Mouse (Mus musculus): ENCODE results near the gene Ttll4. TPM values are rescaled to one million over a fixed set of nuclear protein-coding genes. Genes with fewer than 3 reads are reported as not detected.

Ttll4 gene
- polyA plus RNA-seq, 1 experiment, result 22.1 TPM

DNA sequence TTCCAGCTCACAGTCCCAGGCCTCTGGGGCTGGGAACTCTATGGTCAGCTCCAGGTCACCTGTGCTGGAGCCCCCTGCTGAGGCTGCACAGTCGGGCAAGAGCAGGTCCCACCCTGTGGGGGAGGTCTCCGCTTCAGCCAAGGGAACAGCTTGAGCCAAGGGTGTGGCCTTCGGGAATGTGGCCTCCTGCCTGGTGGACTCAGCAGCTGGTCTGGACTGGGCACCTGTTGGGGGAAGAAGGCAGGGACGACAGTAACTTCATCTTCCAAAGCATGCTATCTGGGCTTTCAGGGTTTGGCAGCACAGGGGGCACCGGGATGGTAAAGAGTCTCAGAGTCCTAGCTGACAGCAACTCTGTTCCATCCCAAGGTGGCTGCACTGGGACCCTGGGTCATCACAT is 85.8 kb downstream of the Ttll4 start:
- Histone ChIP-seq H3K27ac (ENCODE audit: insufficient read depth, low read depth, low read length) (no peak overlapping the region), H3K4me3 (ENCODE audit: insufficient read depth, low read length) (no peak overlapping the region), H3K4me1 (ENCODE audit: control insufficient read depth, insufficient read depth, low read length) (no peaks in the 10 kb centered on the region)
- no peak for TF ChIP-seq CTCF (IDR thresholded peaks at IDR 0.05; ENCODE audit: low read depth, low read length)
- TF ChIP-seq POLR2A (IDR thresholded peaks at IDR 0.05; ENCODE audit: borderline replicate concordance, low read depth, low read length), result no peak

DNA sequence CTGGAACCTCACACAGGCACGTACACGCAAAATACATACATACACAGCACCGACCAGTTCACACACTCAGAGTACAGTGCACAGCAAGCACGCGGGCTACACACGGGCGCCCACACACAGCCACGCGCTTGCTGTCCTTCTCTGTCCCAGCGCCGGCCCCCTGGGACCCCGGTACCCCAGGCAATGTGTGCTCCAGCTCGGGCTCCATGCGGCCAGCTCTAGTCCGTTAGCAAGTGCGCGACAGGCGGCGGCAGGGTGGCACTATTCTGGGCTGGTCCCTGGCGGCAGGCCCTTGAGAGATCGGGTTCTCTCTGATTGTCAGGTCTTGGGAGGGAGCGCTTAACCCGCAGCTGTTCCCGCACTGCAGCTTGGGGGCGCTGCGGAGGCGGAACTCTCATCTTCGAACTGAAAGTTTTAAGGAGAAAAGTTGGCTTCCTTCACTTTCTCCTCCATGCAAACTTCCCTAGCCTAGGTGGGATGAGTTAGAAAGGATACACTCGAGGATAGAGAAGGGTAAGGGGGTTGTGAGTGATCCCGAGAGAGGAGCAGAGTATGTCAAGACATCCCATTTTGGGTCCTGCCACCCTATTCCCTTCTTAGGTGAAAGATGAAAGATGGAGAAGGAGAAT is 87.2 kb downstream of the Ttll4 start, which contains the start of gene Prkag3:
TSS of gene Prkag3 (minus strand) at position 579 of the 629 bp plus-strand sequence.
- H3K4me3 ChIP-seq (ENCODE audit: insufficient read depth, low read length), result peak within 1 kb of the TSS; percentile 39
- TF ChIP-seq POLR2A (IDR thresholded peaks at IDR 0.05; ENCODE audit: borderline replicate concordance, low read depth, low read length), result no peak
- TF ChIP-seq CTCF (IDR thresholded peaks at IDR 0.05; ENCODE audit: low read depth, low read length), result peak; percentile 49; the same call in 1 of the 2 replicates
- no peak within 1 kb of the TSS for H3K27ac ChIP-seq (ENCODE audit: insufficient read depth, low read depth, low read length)
- no peaks in the 10 kb centered on the region for H3K4me1 ChIP-seq (ENCODE audit: control insufficient read depth, insufficient read depth, low read length)

DNA sequence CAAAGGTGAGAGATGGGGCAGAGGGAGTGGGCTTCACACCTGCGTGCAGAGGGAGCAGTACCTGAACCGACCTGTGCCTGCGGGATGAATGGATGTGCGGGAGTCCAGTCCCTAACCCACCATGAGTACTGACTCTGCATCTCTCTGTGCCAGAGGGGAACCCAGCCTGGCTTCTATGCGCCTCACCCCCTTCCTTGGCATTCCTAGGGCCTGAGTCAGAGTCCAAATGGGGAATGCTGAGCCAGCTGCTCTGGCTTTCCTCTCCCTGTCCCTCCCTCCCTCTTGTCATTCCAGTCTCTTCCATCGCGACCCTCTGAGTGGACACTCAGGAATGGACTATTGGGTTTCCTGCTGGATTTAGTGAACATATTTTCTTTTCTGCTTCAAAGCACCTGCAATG is 87.8 kb downstream of the Ttll4 start:
- Histone ChIP-seq H3K4me1 (ENCODE audit: control insufficient read depth, insufficient read depth, low read length) (no peaks in the 10 kb centered on the region), H3K4me3 (ENCODE audit: insufficient read depth, low read length) (no peak overlapping the region), H3K27ac (ENCODE audit: insufficient read depth, low read depth, low read length) (no peak overlapping the region)
- no peak for TF ChIP-seq CTCF (IDR thresholded peaks at IDR 0.05; ENCODE audit: low read depth, low read length)
- TF ChIP-seq POLR2A (IDR thresholded peaks at IDR 0.05; ENCODE audit: borderline replicate concordance, low read depth, low read length), result no peak

DNA sequence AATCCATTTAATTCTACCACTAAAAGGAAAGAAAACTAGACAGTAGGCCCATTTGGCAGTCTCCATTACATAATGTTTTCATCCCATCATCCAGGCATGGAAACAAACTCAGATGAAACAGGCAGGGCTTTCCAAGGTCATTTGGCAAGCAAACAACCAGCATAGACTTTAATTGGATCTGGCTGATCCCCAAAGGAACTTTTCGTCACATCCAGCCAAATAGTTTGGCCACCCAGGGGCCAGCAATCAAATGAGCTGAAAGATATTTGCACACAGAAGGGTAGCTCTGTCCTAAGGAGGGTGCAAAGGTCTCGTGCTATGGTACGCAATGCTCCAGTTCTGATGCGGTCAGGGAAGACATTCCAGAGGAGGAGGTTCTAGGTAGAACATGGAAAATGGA is 89.1 kb downstream of the Ttll4 start:
- Histone ChIP-seq H3K4me3 (ENCODE audit: insufficient read depth, low read length) (no peak overlapping the region), H3K27ac (ENCODE audit: insufficient read depth, low read depth, low read length) (no peak overlapping the region), H3K4me1 (ENCODE audit: control insufficient read depth, insufficient read depth, low read length) (no peaks in the 10 kb centered on the region)
- TF ChIP-seq POLR2A (IDR thresholded peaks at IDR 0.05; ENCODE audit: borderline replicate concordance, low read depth, low read length) (no peak), CTCF (IDR thresholded peaks at IDR 0.05; ENCODE audit: low read depth, low read length) (no peak)

DNA sequence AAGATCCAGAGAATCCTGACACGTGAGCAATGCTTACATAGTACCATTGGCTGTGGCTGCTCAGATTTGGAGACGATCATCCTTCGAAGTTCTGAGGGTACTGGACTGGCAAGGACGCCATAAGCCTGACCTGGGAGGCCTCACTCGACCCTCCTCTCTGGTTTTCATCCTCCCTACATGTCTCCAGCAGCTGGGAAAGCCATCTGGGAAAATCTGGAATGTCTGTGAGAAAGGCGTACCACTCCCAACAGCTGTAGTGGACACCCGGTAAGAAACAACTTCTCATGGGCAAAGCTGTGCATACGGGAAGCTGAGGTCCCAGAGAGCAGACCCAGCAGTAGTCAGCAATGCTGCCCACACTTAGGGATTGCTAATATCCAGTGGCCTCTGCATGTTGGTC is 90.6 kb downstream of the Ttll4 start:
- H3K27ac ChIP-seq (ENCODE audit: insufficient read depth, low read depth, low read length), result no peak overlapping the region
- H3K4me3 ChIP-seq (ENCODE audit: insufficient read depth, low read length), result no peak overlapping the region
- TF ChIP-seq POLR2A (IDR thresholded peaks at IDR 0.05; ENCODE audit: borderline replicate concordance, low read depth, low read length), result no peak
- TF ChIP-seq CTCF (IDR thresholded peaks at IDR 0.05; ENCODE audit: low read depth, low read length), result no peak
- H3K4me1 ChIP-seq (ENCODE audit: control insufficient read depth, insufficient read depth, low read length), result no peaks in the 10 kb centered on the region

DNA sequence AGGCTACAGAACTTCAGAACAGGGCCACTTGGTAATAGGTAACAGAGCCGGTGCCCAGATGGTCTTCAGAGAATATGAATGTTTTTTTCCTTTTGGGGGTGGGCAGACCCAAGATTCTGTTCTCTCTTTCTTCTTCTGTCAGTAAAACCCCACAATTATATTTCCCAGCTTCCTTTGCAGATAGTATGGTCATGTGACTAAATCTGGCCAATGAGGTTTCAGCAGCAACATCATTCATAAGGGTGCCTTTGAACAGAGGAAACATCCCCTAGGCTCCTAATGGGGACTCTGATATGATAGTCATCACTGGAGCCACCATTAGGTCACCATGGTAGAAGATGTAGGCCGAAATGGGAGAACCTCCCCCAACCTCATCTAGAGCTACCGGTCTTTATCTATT is 91.3 kb downstream of the Ttll4 start:
- H3K27ac ChIP-seq (ENCODE audit: insufficient read depth, low read depth, low read length), result no peak overlapping the region
- no peak for TF ChIP-seq POLR2A (IDR thresholded peaks at IDR 0.05; ENCODE audit: borderline replicate concordance, low read depth, low read length)
- no peak for TF ChIP-seq CTCF (IDR thresholded peaks at IDR 0.05; ENCODE audit: low read depth, low read length)
- no peaks in the 10 kb centered on the region for H3K4me1 ChIP-seq (ENCODE audit: control insufficient read depth, insufficient read depth, low read length)
- no peak overlapping the region for H3K4me3 ChIP-seq (ENCODE audit: insufficient read depth, low read length)

Other genes with a start within 250 kb of the Ttll4 start
- gene Cnot9, start 155.7 kb upstream of the Ttll4 start, polyA plus RNA-seq (2012; ENCODE audit: insufficient read depth, insufficient read length, missing spikeins), result 27.2 and 30.0 TPM in 2 replicates
- gene Plcd4, start 118.9 kb upstream of the Ttll4 start, polyA plus RNA-seq (2012; ENCODE audit: insufficient read depth, insufficient read length, missing spikeins), result not detected in 2 replicates
- gene Usp37, start 117.5 kb upstream of the Ttll4 start, polyA plus RNA-seq (2012; ENCODE audit: insufficient read depth, insufficient read length, missing spikeins), result 8.8 and 9.0 TPM in 2 replicates
- gene Zfp142, start 73.5 kb upstream of the Ttll4 start, polyA plus RNA-seq (2012; ENCODE audit: insufficient read depth, insufficient read length, missing spikeins), result 7.2 and 8.7 TPM in 2 replicates
- gene Bcs1l, start 73.5 kb upstream of the Ttll4 start, polyA plus RNA-seq (2012; ENCODE audit: insufficient read depth, insufficient read length, missing spikeins), result 9.8 and 10.3 TPM in 2 replicates
- 39.0 and 51.0 TPM in 2 replicates for gene Rnf25, start 60.3 kb upstream of the Ttll4 start, polyA plus RNA-seq (2012; ENCODE audit: insufficient read depth, insufficient read length, missing spikeins)
- 2.8 and 3.0 TPM in 2 replicates for gene Stk36, start 60.3 kb upstream of the Ttll4 start, polyA plus RNA-seq (2012; ENCODE audit: insufficient read depth, insufficient read length, missing spikeins)
- gene Cyp27a1, start 51.8 kb downstream of the Ttll4 start, polyA plus RNA-seq (2012; ENCODE audit: insufficient read depth, insufficient read length, missing spikeins), result 165 and 189 TPM in 2 replicates
- not detected in 2 replicates for gene Prkag3, start 87.5 kb downstream of the Ttll4 start, polyA plus RNA-seq (2012; ENCODE audit: insufficient read depth, insufficient read length, missing spikeins)
- 0.62 and 1.0 TPM in 2 replicates for gene Wnt6, start 110.1 kb downstream of the Ttll4 start, polyA plus RNA-seq (2012; ENCODE audit: insufficient read depth, insufficient read length, missing spikeins)
- gene Wnt10a, start 129.8 kb downstream of the Ttll4 start, polyA plus RNA-seq (2012; ENCODE audit: insufficient read depth, insufficient read length, missing spikeins), result not detected in 2 replicates
- gene Cdk5r2, start 193.2 kb downstream of the Ttll4 start, polyA plus RNA-seq (2012; ENCODE audit: insufficient read depth, insufficient read length, missing spikeins), result not detected in 2 replicates
- gene Fev, start 223.7 kb downstream of the Ttll4 start, polyA plus RNA-seq (2012; ENCODE audit: insufficient read depth, insufficient read length, missing spikeins), result not detected in 2 replicates
- gene Cryba2, start 231.4 kb downstream of the Ttll4 start, polyA plus RNA-seq (2012; ENCODE audit: insufficient read depth, insufficient read length, missing spikeins), result not detected in 2 replicates

Data from bone marrow macrophage, adult 2 months (primary cell).